Mouse (Mus musculus) kidney, adult 2 months (tissue): ENCODE measurements around the gene Spint4.
A peak's percentile ranks its signal among the peaks of the same experiment; 100 is the strongest.

Source experiments
- CTCF ChIP-seq: fragments of 200-500 bp; conservative IDR thresholded peaks from 2 replicates; pipeline ENCODE4 v1.5.1; 2011; ENCODE audit warnings: low read depth, mild to moderate bottlenecking, control low read depth, low read length, moderate library complexity, mixed read lengths; ENCODE audit not compliant: insufficient read depth, insufficient read length
- POLR2A ChIP-seq: fragments of 200-500 bp; IDR thresholded peaks from one replicate; pipeline ENCODE4 v1.6.1; 2011; ENCODE audit warnings: low read depth, low read length, control low read depth

- peak; percentile 80 for TF ChIP-seq CTCF
- TF ChIP-seq POLR2A = no peak
These were observed 27.8 kb downstream of the Spint4 start for GRCm38 (mm10) chr2:164725895-164726619.
